Mouse (Mus musculus): Measurements from ENCODE around the gene Neu1.

DNA sequence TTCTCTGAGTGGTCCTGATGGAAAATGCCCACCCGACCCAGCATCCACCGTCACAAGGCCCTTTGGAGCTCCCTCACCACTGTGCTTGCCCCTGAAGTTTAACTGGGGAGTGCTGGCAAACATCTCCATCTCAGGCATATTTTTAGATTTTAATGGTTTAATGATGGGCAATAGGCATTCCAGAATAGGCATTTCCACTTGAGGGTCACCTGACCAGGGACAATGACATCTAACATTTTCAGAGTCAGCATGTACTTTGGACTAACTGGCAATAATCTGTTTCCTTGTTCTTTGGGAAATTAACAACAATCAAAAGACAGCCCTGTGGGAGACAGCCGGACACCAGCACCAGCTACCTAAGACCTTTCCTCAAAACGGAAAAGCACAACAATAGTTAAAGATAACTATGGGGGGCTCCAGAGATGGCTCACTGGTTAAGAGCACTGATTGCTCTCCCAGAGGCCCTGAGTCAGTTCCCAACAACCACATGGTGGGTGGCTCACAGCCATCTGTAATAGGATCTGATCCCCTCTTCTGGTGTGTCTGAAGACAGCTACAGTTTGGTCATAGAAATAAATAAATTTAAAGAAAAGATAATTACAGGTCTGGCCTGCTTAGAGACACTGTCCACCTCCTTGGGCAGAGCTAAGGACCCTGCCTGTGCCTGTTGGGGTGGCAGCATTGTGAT lies 12.2 kb downstream of the Neu1 start:
- no peak for TF ChIP-seq CTCF (IDR thresholded peaks at IDR 0.05)
- TF ChIP-seq POLR2A (IDR thresholded peaks at IDR 0.05; ENCODE audit: insufficient read depth, low read depth, low read length), result no peak
